Mouse (Mus musculus): Measurements from ENCODE around the gene Mtch1.

GRCm38 (mm10) chr17:29325831-29326230, 21.9 kb downstream of the Mtch1 start:
- no peak for TF ChIP-seq CTCF (IDR thresholded peaks at IDR 0.05; ENCODE audit: low read depth, low read length)
- TF ChIP-seq TAL1 (conservative IDR thresholded peaks at IDR 0.05; ENCODE audit: low read depth, low read length), result no peak
- no peak for TF ChIP-seq GATA1 (IDR thresholded peaks at IDR 0.05; ENCODE audit: borderline replicate concordance, low read length)
